Mouse (Mus musculus) adrenal gland, postnatal 14 days (tissue): ENCODE data around the gene Adipoq. TPM values are rescaled to one million over a fixed set of nuclear protein-coding genes. Genes with fewer than 3 reads are reported as not detected.

Experiments
- DNase-seq: peaks from one replicate; pipeline ENCODE4 v3.0.0; 2021; ENCODE audit warnings: mixed read lengths
- total RNA-seq: library from RNA; stranded (reverse); gene quantifications from 2 replicates; pipeline ENCODE4 v1.2.3, GENCODE M21; 2021

Adipoq gene
- total RNA-seq, 1 experiment from 2014 or later, result 317 TPM

- DNase-seq, result no peak
These were observed 31.8 kb upstream of the Adipoq start for GRCm38 (mm10) chr16:23114339-23115171.

GRCm38 (mm10) chr16:23115486-23115885, 30.9 kb upstream of the Adipoq start:
- no peak for DNase-seq

GRCm38 (mm10) chr16:23117173-23117572, 29.2 kb upstream of the Adipoq start:
- DNase-seq, result no peak

- no peak for DNase-seq
These were observed 23.9 kb upstream of the Adipoq start for GRCm38 (mm10) chr16:23122446-23122845.

- no peak for DNase-seq
These were observed 23.2 kb upstream of the Adipoq start for GRCm38 (mm10) chr16:23123104-23123503.

- DNase-seq, result no peak
These were observed 21.9 kb upstream of the Adipoq start for GRCm38 (mm10) chr16:23124398-23124797.

GRCm38 (mm10) chr16:23127311-23127672, 19.0 kb upstream of the Adipoq start:
- no peak for DNase-seq

- DNase-seq, result peak; percentile 95
These were observed 18.5 kb upstream of the Adipoq start, which contains the start of gene Rfc4 for GRCm38 (mm10) chr16:23127673-23128375. TSS of gene Rfc4 (minus strand) at chr16:23127737.

- DNase-seq, result no peak
These were observed 16.0 kb upstream of the Adipoq start for GRCm38 (mm10) chr16:23130303-23130702.

- DNase-seq, result no peak
These were observed 14.0 kb upstream of the Adipoq start for GRCm38 (mm10) chr16:23132336-23132735.

- DNase-seq, result peak; percentile 55
These were observed 10.8 kb upstream of the Adipoq start for GRCm38 (mm10) chr16:23135421-23136149.

GRCm38 (mm10) chr16:23136406-23136970, 9.8 kb upstream of the Adipoq start:
- no peak for DNase-seq

- DNase-seq, result no peak
These were observed 5.4 kb upstream of the Adipoq start for GRCm38 (mm10) chr16:23140911-23141310.

- peak; percentile 51 for DNase-seq
These were observed 2.0 kb upstream of the Adipoq start for GRCm38 (mm10) chr16:23144326-23144725.

- no peak for DNase-seq
These were observed 1.1 kb upstream of the Adipoq start for GRCm38 (mm10) chr16:23145211-23145610.

GRCm38 (mm10) chr16:23148936-23149335, 2.6 kb downstream of the Adipoq start:
- DNase-seq, result no peak

GRCm38 (mm10) chr16:23149396-23149795, 3.1 kb downstream of the Adipoq start:
- DNase-seq, result no peak

- DNase-seq, result peak; percentile 66
These were observed 5.1 kb downstream of the Adipoq start for GRCm38 (mm10) chr16:23151423-23151822.

GRCm38 (mm10) chr16:23154261-23154660, 7.9 kb downstream of the Adipoq start:
- no peak for DNase-seq

- DNase-seq, result no peak
These were observed 10.7 kb downstream of the Adipoq start for GRCm38 (mm10) chr16:23157013-23157412.

- DNase-seq, result no peak
These were observed 12.0 kb downstream of the Adipoq start for GRCm38 (mm10) chr16:23158292-23158691.

GRCm38 (mm10) chr16:23158957-23159356, 12.6 kb downstream of the Adipoq start:
- peak; percentile 44 for DNase-seq
